Mouse (Mus musculus): ENCODE measurements around the gene Tmem41b. TPM values are rescaled to one million over a fixed set of nuclear protein-coding genes. Genes with fewer than 3 reads are reported as not detected.

The Tmem41b gene
- 10 to 100 TPM; 55.1 to 61.4 TPM for total RNA-seq (2021)
- long read RNA-seq, experiment 1, transcript Tmem41b-201 (7 exons, 3,840 nt) = major isoform, 33 of 39 reads
- long read RNA-seq, experiment 1, partial matches to known transcripts = 0 of 39 reads
- long read RNA-seq, experiment 1, other reads (novel, unspliced or antisense) = 6 of 39 reads
- long read RNA-seq, experiment 2, transcript Tmem41b-201 (7 exons, 3,840 nt) = major isoform, 30 of 33 reads
- long read RNA-seq, experiment 2, partial matches to known transcripts = 0 of 33 reads
- long read RNA-seq, experiment 2, other reads (novel, unspliced or antisense) = 3 of 33 reads

- peak; percentile 7 to 11 for DNase-seq (ENCODE audit: low spot score in 2 of 2)
Measured at GRCm38 (mm10) chr7:109986775-109987174, at the start of gene Tmem41b. Tmem41b (minus strand) TSS chr7:109986929.

GRCm38 (mm10) chr7:110030342-110030741 is 43.6 kb upstream of the Tmem41b start:
- DNase-seq (ENCODE audit: low spot score in 2 of 2) = no peak

GRCm38 (mm10) chr7:110028826-110029225 is 42.1 kb upstream of the Tmem41b start:
- no peak for DNase-seq (ENCODE audit: low spot score in 2 of 2)

- DNase-seq (ENCODE audit: low spot score in 2 of 2) = no peak
Measured at GRCm38 (mm10) chr7:110026594-110026993, 39.9 kb upstream of the Tmem41b start.

- no peak for DNase-seq (ENCODE audit: low spot score in 2 of 2)
Measured at GRCm38 (mm10) chr7:110023553-110023952, 36.8 kb upstream of the Tmem41b start.

GRCm38 (mm10) chr7:110018631-110019482 is 32.1 kb upstream of the Tmem41b start:
- peak; percentile 8 to 32 for DNase-seq (ENCODE audit: low spot score in 2 of 2)

- DNase-seq (ENCODE audit: low spot score in 2 of 2) = peak; percentile 93 to 95
Measured at GRCm38 (mm10) chr7:110018117-110018630, 31.4 kb upstream of the Tmem41b start, which contains the start of gene Ipo7. Ipo7 (plus strand) TSS chr7:110018274.

GRCm38 (mm10) chr7:110014272-110014671 is 27.5 kb upstream of the Tmem41b start:
- no peak for DNase-seq (ENCODE audit: low spot score in 2 of 2)

- no peak for DNase-seq (ENCODE audit: low spot score in 2 of 2)
Measured at GRCm38 (mm10) chr7:110011417-110011816, 24.7 kb upstream of the Tmem41b start.

- no peak for DNase-seq (ENCODE audit: low spot score in 2 of 2)
Measured at GRCm38 (mm10) chr7:110009084-110009483, 22.4 kb upstream of the Tmem41b start.

- no peak for DNase-seq (ENCODE audit: low spot score in 2 of 2)
Measured at GRCm38 (mm10) chr7:110008513-110008912, 21.8 kb upstream of the Tmem41b start.

GRCm38 (mm10) chr7:110006471-110007195 is 19.9 kb upstream of the Tmem41b start:
- DNase-seq (ENCODE audit: low spot score in 2 of 2) = no peak

GRCm38 (mm10) chr7:110005976-110006375 is 19.2 kb upstream of the Tmem41b start:
- no peak for DNase-seq (ENCODE audit: low spot score in 2 of 2)

GRCm38 (mm10) chr7:110002968-110003367 is 16.2 kb upstream of the Tmem41b start:
- DNase-seq (ENCODE audit: low spot score in 2 of 2) = peak; percentile 9 to 28

- DNase-seq (ENCODE audit: low spot score in 2 of 2) = no peak
Measured at GRCm38 (mm10) chr7:110002092-110002491, 15.4 kb upstream of the Tmem41b start.

- no peak for DNase-seq (ENCODE audit: low spot score in 2 of 2)
Measured at GRCm38 (mm10) chr7:109998388-109998787, 11.7 kb upstream of the Tmem41b start.

GRCm38 (mm10) chr7:109993157-109993959 is 6.6 kb upstream of the Tmem41b start:
- DNase-seq (ENCODE audit: low spot score in 2 of 2) = no peak

- no peak for DNase-seq (ENCODE audit: low spot score in 2 of 2)
Measured at GRCm38 (mm10) chr7:109991286-109991685, 4.6 kb upstream of the Tmem41b start.

GRCm38 (mm10) chr7:109986133-109986669 is 528 bp downstream of the Tmem41b start:
- peak; percentile 98 for DNase-seq (ENCODE audit: low spot score in 2 of 2)

GRCm38 (mm10) chr7:109985661-109986132 is 1.0 kb downstream of the Tmem41b start:
- DNase-seq (ENCODE audit: low spot score in 2 of 2) = peak in 1 of 2 experiments; percentile 8
